In genomic region chr17:23192453-23193379, GRCm38 (mm10) we compare ENCODE assay signal across 8 mouse cellular contexts. TPM values are rescaled to one million over a fixed set of nuclear protein-coding genes. Genes with fewer than 3 reads are reported as not detected.
DNase-seq lines count a peak whose midpoint lies in the region; ATAC-seq lines count a peak whose summit lies in the region.

Gene Zfp40 (minus strand): TSS chr17:23193252.

- peak within 1 kb of the TSS; percentile 76; the same call in 1 of the 2 replicates for H3K27ac ChIP-seq in hindbrain, embryonic 12.5 days

- H3K9me3 ChIP-seq in hindbrain, embryonic 12.5 days (replicated peaks): no peaks in the 10 kb centered on the region

- 3% methylated on average over 27 of the region's 27 CpGs for WGBS in hindbrain, embryonic 12.5 days

- H3K9ac ChIP-seq in hindbrain, embryonic 12.5 days: peak within 1 kb of the TSS; percentile 82

- H3K4me3 ChIP-seq in hindbrain, embryonic 12.5 days: peak within 1 kb of the TSS; percentile 70

- H3K4me2 ChIP-seq in hindbrain, embryonic 12.5 days (replicated peaks): peak within 1 kb of the TSS; percentile 70

- no peaks in the 10 kb centered on the region for H3K27me3 ChIP-seq in hindbrain, embryonic 12.5 days

- peak; percentile 96 for DNase-seq in NIH3T3 (ENCODE audit: low read depth)
- DNase-seq in cerebellum, postnatal 10 days: peak; percentile 97
- DNase-seq in frontal cortex, postnatal 10 days (ENCODE audit: low spot score in 2 of 2): peak; percentile 90 to 91
- DNase-seq in layer of hippocampus, postnatal 14 days (ENCODE audit: low spot score in 2 of 2): peak; percentile 91 to 95
- DNase-seq in lung, postnatal 14 days: peak; percentile 94
- peak; percentile 71 for DNase-seq in retina, adult 2 months (ENCODE audit: low read depth, low spot score)
- DNase-seq in thymus, postnatal 36 days: peak; percentile 89 to 90

- ATAC-seq in hindbrain, embryonic 12.5 days (ENCODE audit: low FRiP score): peak; percentile 100

- peaks cover 7% of the 10 kb centered on the region for H3K4me1 ChIP-seq in hindbrain, embryonic 12.5 days

- 0 out of 2 replicates have a peak, but pooled peaks cover 3% of the 10 kb centered on the region for H3K36me3 ChIP-seq in hindbrain, embryonic 12.5 days

RNA-seq across cellular contexts. Expression of gene Zfp40, which starts in this region (rescaled TPM):
- polyA plus RNA-seq in hindbrain, embryonic 12.5 days (2016; fragmentation: Nextera tagmentation; extraction: Ambion mirVana): 22.8 and 24.4 TPM in 2 replicates
- total RNA-seq in layer of hippocampus, postnatal 14 days (2021): 10 to 100 TPM; 23.2 to 25.3 TPM

Comparison
In these comparisons a context has a peak if more than half of its experiments do, and no peak if none do; other contexts are left out.
1. Peak in every context shown above with its lines: DNase-seq, ATAC-seq, H3K4me3 ChIP-seq and H3K27ac ChIP-seq.